ENCODE assay signal across 8 mouse cellular contexts in genomic region chr16:64872841-64873240, GRCm38 (mm10). TPM values are rescaled to one million over a fixed set of nuclear protein-coding genes. Genes with fewer than 3 reads are reported as not detected.
DNase-seq lines count a peak whose midpoint lies in the region; ATAC-seq and TF ChIP-seq lines count a peak whose summit lies in the region.

No protein-coding gene starts in this region.

- no peak overlapping the region for H3K9ac ChIP-seq in limb, embryonic 13.5 days
- H3K9ac ChIP-seq in stomach, embryonic 16.5 days (ENCODE audit: low read length) = no peak overlapping the region; the same call in 1 of the 2 replicates

- no peak for ATAC-seq in limb, embryonic 13.5 days (ENCODE audit: low FRiP score, low read depth)
- no peak for ATAC-seq in stomach, embryonic 16.5 days (ENCODE audit: insufficient read depth, low FRiP score)

- no peak for TF ChIP-seq POLR2A in thymus, adult 2 months (IDR thresholded peaks at IDR 0.05; ENCODE audit: control insufficient read depth, extremely low read depth, insufficient read depth, low read length, poor library complexity)

- no peaks in the 10 kb centered on the region for H3K9me3 ChIP-seq in forebrain, embryonic 10.5 days
- H3K9me3 ChIP-seq in limb, embryonic 13.5 days = no peaks in the 10 kb centered on the region
- no peaks in the 10 kb centered on the region for H3K9me3 ChIP-seq in stomach, embryonic 16.5 days (replicated peaks; ENCODE audit: control insufficient read depth, low read length)

- H3K36me3 ChIP-seq in thymus, adult 2 months (ENCODE audit: control insufficient read depth, insufficient read depth, low read length) = no peaks in the 10 kb centered on the region
- H3K36me3 ChIP-seq in forebrain, embryonic 10.5 days (replicated peaks) = no peaks in the 10 kb centered on the region
- no peaks in the 10 kb centered on the region for H3K36me3 ChIP-seq in limb, embryonic 13.5 days
- no peaks in the 10 kb centered on the region for H3K36me3 ChIP-seq in stomach, embryonic 16.5 days (ENCODE audit: control insufficient read depth, insufficient read depth, low read length)

- DNase-seq in thymus, postnatal 0 days (ENCODE audit: low spot score) = peak; percentile 19
- no peak for DNase-seq in thymus, adult 2 months
- no peak for DNase-seq in forebrain, embryonic 10.5 days (ENCODE audit: extremely low spot score, low spot score)
- no peak for DNase-seq in cerebellum, postnatal 25 days
- DNase-seq in testis, postnatal 14 days (ENCODE audit: low spot score) = no peak
- no peak for DNase-seq in adipocyte (ENCODE audit: low spot score)

- no peaks in the 10 kb centered on the region for H3K27me3 ChIP-seq in thymus, adult 2 months (ENCODE audit: control insufficient read depth, insufficient read depth, low read length)
- H3K27me3 ChIP-seq in forebrain, embryonic 10.5 days (ENCODE audit: poor library complexity, severe bottlenecking) = no peaks in the 10 kb centered on the region
- H3K27me3 ChIP-seq in limb, embryonic 13.5 days = no peaks in the 10 kb centered on the region
- no peaks in the 10 kb centered on the region for H3K27me3 ChIP-seq in stomach, embryonic 16.5 days (ENCODE audit: control insufficient read depth, insufficient read depth, low read length)

- no peak overlapping the region for H3K4me3 ChIP-seq in thymus, adult 2 months (ENCODE audit: control insufficient read depth, insufficient read depth, low read length)
- H3K4me3 ChIP-seq in forebrain, embryonic 10.5 days = peak overlapping the region; percentile 68
- peak overlapping the region; percentile 70 for H3K4me3 ChIP-seq in limb, embryonic 13.5 days
- H3K4me3 ChIP-seq in stomach, embryonic 16.5 days (replicated peaks; ENCODE audit: low read length) = peak overlapping the region; percentile 81

- TF ChIP-seq CTCF in thymus, adult 2 months (IDR thresholded peaks at IDR 0.05; ENCODE audit: borderline replicate concordance, control insufficient read depth, extremely low read depth, insufficient read depth, low read length, poor library complexity) = no peak

- H3K27ac ChIP-seq in thymus, adult 2 months (ENCODE audit: control insufficient read depth, insufficient read depth, low read length) = no peak overlapping the region
- no peak overlapping the region for H3K27ac ChIP-seq in forebrain, embryonic 10.5 days
- no peak overlapping the region for H3K27ac ChIP-seq in limb, embryonic 13.5 days
- no peak overlapping the region for H3K27ac ChIP-seq in stomach, embryonic 16.5 days (ENCODE audit: low read length)

- H3K4me1 ChIP-seq in thymus, adult 2 months (replicated peaks; ENCODE audit: control insufficient read depth, insufficient read depth, low read length) = peaks cover 3% of the 10 kb centered on the region; the same call in 1 of the 2 replicates
- 0 out of 2 replicates have a peak, but pooled peaks cover 3% of the 10 kb centered on the region for H3K4me1 ChIP-seq in forebrain, embryonic 10.5 days
- H3K4me1 ChIP-seq in limb, embryonic 13.5 days = no peaks in the 10 kb centered on the region
- peaks cover 3% of the 10 kb centered on the region; the same call in 1 of the 2 replicates for H3K4me1 ChIP-seq in stomach, embryonic 16.5 days (ENCODE audit: control insufficient read depth, insufficient read depth, low read length)

- H3K4me2 ChIP-seq in limb, embryonic 13.5 days (replicated peaks) = peak overlapping the region; percentile 66
- peak overlapping the region; percentile 63 for H3K4me2 ChIP-seq in stomach, embryonic 16.5 days (ENCODE audit: low read depth, low read length)

- WGBS in thymus, adult 2 months = 6% methylated on average over 7 of the region's 7 CpGs
- WGBS in forebrain, embryonic 10.5 days = 16% methylated on average over 7 of the region's 7 CpGs
- WGBS in limb, embryonic 13.5 days = 14% methylated on average over 7 of the region's 7 CpGs
- 4% methylated on average over 7 of the region's 7 CpGs for WGBS in stomach, embryonic 16.5 days

RNA-seq across cellular contexts. Expression of gene Cggbp1, which starts 21.0 kb away (rescaled TPM):
- polyA plus RNA-seq in thymus, postnatal 0 days (2015; fragmentation: Nextera tagmentation; extraction: Ambion mirVana) = 56.2 and 57.7 TPM in 2 replicates
- 14.9 and 16.2 TPM in 2 replicates for polyA plus RNA-seq in thymus, adult 2 months (2012; rRNA removed)
- 82.3 and 86.7 TPM in 2 replicates for polyA plus RNA-seq in forebrain, embryonic 10.5 days (2016; fragmentation: Nextera tagmentation; extraction: Ambion mirVana)
- polyA plus RNA-seq in limb, embryonic 13.5 days (2015; fragmentation: Nextera tagmentation; extraction: Ambion mirVana) = 83.0 and 91.9 TPM in 2 replicates
- 74.5 and 74.6 TPM in 2 replicates for polyA plus RNA-seq in stomach, embryonic 16.5 days (2015; fragmentation: Nextera tagmentation; extraction: Ambion mirVana)

RNA-seq across cellular contexts. Expression of gene Zfp654, which starts 21.4 kb away (rescaled TPM):
- 5.1 and 6.2 TPM in 2 replicates for polyA plus RNA-seq in thymus, postnatal 0 days (2015; fragmentation: Nextera tagmentation; extraction: Ambion mirVana)
- 1.9 and 2.0 TPM in 2 replicates for polyA plus RNA-seq in thymus, adult 2 months (2012; rRNA removed)
- 5.4 and 5.6 TPM in 2 replicates for polyA plus RNA-seq in forebrain, embryonic 10.5 days (2016; fragmentation: Nextera tagmentation; extraction: Ambion mirVana)
- 6.1 and 6.8 TPM in 2 replicates for polyA plus RNA-seq in limb, embryonic 13.5 days (2015; fragmentation: Nextera tagmentation; extraction: Ambion mirVana)
- 5.3 and 6.4 TPM in 2 replicates for polyA plus RNA-seq in stomach, embryonic 16.5 days (2015; fragmentation: Nextera tagmentation; extraction: Ambion mirVana)
